Mouse (Mus musculus): ENCODE data around the gene Mgat4c.
"Not testable (repeated sequence)": the region's sequence is repeated elsewhere in the genome, so short reads cannot be mapped to it uniquely, and the experiment has no call there.

DNA sequence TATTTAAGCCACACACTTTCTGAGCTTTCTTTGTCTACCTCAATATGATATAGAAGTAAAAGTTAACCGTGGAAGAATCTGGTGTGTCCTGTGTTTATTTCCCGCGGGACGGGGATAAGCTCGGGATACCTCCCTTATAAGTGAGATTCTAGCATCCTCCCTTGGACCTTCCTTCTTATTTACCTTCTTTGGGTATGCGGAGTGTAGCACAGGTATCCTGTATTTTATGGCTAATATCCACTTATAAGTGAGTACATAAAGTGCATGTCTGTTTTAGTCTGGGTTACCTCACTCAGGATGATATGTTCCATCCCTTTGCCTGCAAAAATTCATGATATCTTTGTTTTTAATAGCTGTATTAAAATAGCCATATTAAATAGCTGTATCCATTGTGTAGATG, 754.2 kb downstream of the Mgat4c start:
- not testable (repeated sequence) for TF ChIP-seq POLR2A (IDR thresholded peaks at IDR 0.05; ENCODE audit: insufficient read depth, low read length); CTCF (IDR thresholded peaks at IDR 0.05; ENCODE audit: low read depth, low read length); EP300 (IDR thresholded peaks at IDR 0.05; ENCODE audit: insufficient read depth, low read depth, low read length)
